Mouse (Mus musculus) forebrain, embryonic 12.5 days (tissue): ENCODE results near the gene Ccnd3. TPM values are rescaled to one million over a fixed set of nuclear protein-coding genes. Genes with fewer than 3 reads are reported as not detected.
"Not testable (repeated sequence)": the region's sequence is repeated elsewhere in the genome, so short reads cannot be mapped to it uniquely, and the experiment has no call there.

Experiments
- ATAC-seq: fragments of 200-750 bp; cut with Nextera tagmentation; 2 replicates; pipeline ENCODE4 v1.8.0; 2017; ENCODE audit warnings: moderate TSS enrichment; ENCODE audit not compliant: low FRiP score
- H3K27ac ChIP-seq: fragments of 300-500 bp; sonication (generic); 2 replicates; pipeline ENCODE4 v1.5.1; 2016; ENCODE audit warnings: mild to moderate bottlenecking
- H3K27me3 ChIP-seq: fragments of 300-500 bp; sonication (generic); 2 replicates; pipeline ENCODE4 v1.6.1; 2016; ENCODE audit warnings: mild to moderate bottlenecking
- H3K36me3 ChIP-seq: fragments of 300-500 bp; sonication (generic); replicated peaks from 2 replicates; pipeline ENCODE4 v1.6.1; 2016; ENCODE audit warnings: mild to moderate bottlenecking
- H3K4me1 ChIP-seq: fragments of 300-500 bp; sonication (generic); 2 replicates; pipeline ENCODE4 v1.6.1; 2016
- H3K4me2 ChIP-seq: fragments of 300-500 bp; sonication (generic); 2 replicates; pipeline ENCODE4 v1.6.1; 2016; ENCODE audit warnings: mild to moderate bottlenecking, moderate library complexity
- H3K4me3 ChIP-seq: fragments of 300-500 bp; sonication (generic); replicated peaks from 2 replicates; pipeline ENCODE4 v1.5.1; 2016; ENCODE audit warnings: mild to moderate bottlenecking
- H3K9ac ChIP-seq: fragments of 300-500 bp; sonication (generic); 2 replicates; pipeline ENCODE4 v1.6.1; 2016; ENCODE audit warnings: mild to moderate bottlenecking
- H3K9me3 ChIP-seq: fragments of 300-500 bp; sonication (generic); 2 replicates; pipeline ENCODE4 v1.6.1; 2016
- WGBS: fragments of 180-500 bp; shearing (Covaris S2); methylation state at CpG from one replicate; pipeline ENCODE4 v1.1.7; 2016; 5-methylcytosine and 5-hydroxymethylcytosine counted together
- polyA plus RNA-seq: library from polyadenylated mRNA; unstranded; fragments of >200 nt; fragmentation: Nextera tagmentation; extraction: Ambion mirVana; gene quantifications from 2 replicates; pipeline ENCODE4 v1.2.1, GENCODE M21; 2016

The Ccnd3 gene
- polyA plus RNA-seq, 1 experiment from 2014 or later = 137 TPM

GRCm38 (mm10) chr17:47594183-47594968 lies 89.5 kb downstream of the Ccnd3 start:
- no peaks in the 10 kb centered on the region for H3K27me3 ChIP-seq
- no peak for ATAC-seq
- peaks cover 49% of the 10 kb centered on the region for H3K4me1 ChIP-seq
- peak overlapping the region; percentile 77 for H3K4me3 ChIP-seq
- H3K36me3 ChIP-seq = peaks cover 13% of the 10 kb centered on the region
- peak overlapping the region; percentile 84 for H3K9ac ChIP-seq
- H3K27ac ChIP-seq = peak overlapping the region; percentile 96
- peak overlapping the region; percentile 93 for H3K4me2 ChIP-seq
- H3K9me3 ChIP-seq = no peaks in the 10 kb centered on the region
- WGBS = under 1% methylated on average over 41 of the region's 43 CpGs

- Histone ChIP-seq H3K4me3 (peak overlapping the region; percentile 77), H3K4me2 (peak overlapping the region; percentile 93), H3K27ac (peak overlapping the region; percentile 96), H3K36me3 (peaks cover 19% of the 10 kb centered on the region), H3K9me3 (no peaks in the 10 kb centered on the region), H3K9ac (peak overlapping the region; percentile 84), H3K27me3 (no peaks in the 10 kb centered on the region), H3K4me1 (peaks cover 49% of the 10 kb centered on the region)
- 0% methylated on average over 7 of the region's 9 CpGs for WGBS
- ATAC-seq = no peak
Observed at GRCm38 (mm10) chr17:47594969-47595247, 90.1 kb downstream of the Ccnd3 start.

- peak overlapping the region; percentile 84 for H3K9ac ChIP-seq
- H3K4me2 ChIP-seq = peak overlapping the region; percentile 93
- no peaks in the 10 kb centered on the region for H3K9me3 ChIP-seq
- no peaks in the 10 kb centered on the region for H3K27me3 ChIP-seq
- peak overlapping the region; percentile 77 for H3K4me3 ChIP-seq
- H3K4me1 ChIP-seq = peaks cover 49% of the 10 kb centered on the region
- WGBS = 0% methylated on average over 21 of the region's 21 CpGs
- peaks cover 24% of the 10 kb centered on the region for H3K36me3 ChIP-seq
- H3K27ac ChIP-seq = peak overlapping the region; percentile 96
- peak; percentile 44 for ATAC-seq
Observed at GRCm38 (mm10) chr17:47595248-47596161, 90.7 kb downstream of the Ccnd3 start.

- no peaks in the 10 kb centered on the region for H3K27me3 ChIP-seq
- H3K36me3 ChIP-seq = peaks cover 32% of the 10 kb centered on the region
- 19% methylated on average over 6 of the region's 6 CpGs for WGBS
- peaks cover 49% of the 10 kb centered on the region for H3K4me1 ChIP-seq
- no peaks in the 10 kb centered on the region for H3K9me3 ChIP-seq
- no peak for ATAC-seq
- H3K27ac ChIP-seq = peak overlapping the region; percentile 96
- peak overlapping the region; percentile 93 for H3K4me2 ChIP-seq
- H3K4me3 ChIP-seq = peak overlapping the region; percentile 77
- H3K9ac ChIP-seq = peak overlapping the region; percentile 84
Observed at GRCm38 (mm10) chr17:47596162-47596838, 91.4 kb downstream of the Ccnd3 start.

- peaks cover 49% of the 10 kb centered on the region for H3K4me1 ChIP-seq
- peak overlapping the region; percentile 93 for H3K4me2 ChIP-seq
- 59% methylated on average over 5 of the region's 5 CpGs for WGBS
- H3K27me3 ChIP-seq = no peaks in the 10 kb centered on the region
- peak overlapping the region; percentile 96 for H3K27ac ChIP-seq
- H3K9ac ChIP-seq = peak overlapping the region; percentile 84; the same call in 1 of the 2 replicates
- no peak for ATAC-seq
- H3K36me3 ChIP-seq = peaks cover 37% of the 10 kb centered on the region
- H3K4me3 ChIP-seq = peak overlapping the region; percentile 77
- H3K9me3 ChIP-seq = no peaks in the 10 kb centered on the region
Observed at GRCm38 (mm10) chr17:47596839-47597164, 92.0 kb downstream of the Ccnd3 start.

- H3K9me3 ChIP-seq = no peaks in the 10 kb centered on the region
- H3K9ac ChIP-seq = peak overlapping the region; percentile 84; the same call in 1 of the 2 replicates
- H3K36me3 ChIP-seq = peaks cover 41% of the 10 kb centered on the region
- no peaks in the 10 kb centered on the region for H3K27me3 ChIP-seq
- H3K4me3 ChIP-seq = peak overlapping the region; percentile 77; the same call in 1 of the 2 replicates
- H3K27ac ChIP-seq = peak overlapping the region; percentile 96
- peaks cover 49% of the 10 kb centered on the region for H3K4me1 ChIP-seq
- no peak for ATAC-seq
- 62% methylated on average over 13 of the region's 13 CpGs for WGBS
- H3K4me2 ChIP-seq = peak overlapping the region; percentile 93
Observed at GRCm38 (mm10) chr17:47597261-47597660, 92.4 kb downstream of the Ccnd3 start.

- 20% methylated on average over 10 of the region's 10 CpGs for WGBS
- no peak for ATAC-seq
- Histone ChIP-seq H3K9ac (peak overlapping the region; percentile 84; the same call in 1 of the 2 replicates), H3K36me3 (peaks cover 47% of the 10 kb centered on the region), H3K4me3 (no peak overlapping the region), H3K4me1 (peaks cover 46% of the 10 kb centered on the region), H3K27me3 (no peaks in the 10 kb centered on the region), H3K4me2 (peak overlapping the region; percentile 93; the same call in 1 of the 2 replicates), H3K27ac (0 out of 2 replicates have a peak overlapping the region, but pooled peaks have one; percentile 43), H3K9me3 (no peaks in the 10 kb centered on the region)
Observed at GRCm38 (mm10) chr17:47597838-47598579, 93.2 kb downstream of the Ccnd3 start.

GRCm38 (mm10) chr17:47598580-47599304 lies 93.9 kb downstream of the Ccnd3 start:
- peaks cover 45% of the 10 kb centered on the region for H3K4me1 ChIP-seq
- H3K9me3 ChIP-seq, H3K9ac ChIP-seq, ATAC-seq, H3K4me2 ChIP-seq, H3K27me3 ChIP-seq, H3K4me3 ChIP-seq: not testable (repeated sequence)
- 0 out of 2 replicates have a peak overlapping the region, but pooled peaks have one; percentile 43 for H3K27ac ChIP-seq
- H3K36me3 ChIP-seq = peaks cover 50% of the 10 kb centered on the region
- WGBS = 77% methylated on average over 10 of the region's 10 CpGs

- Histone ChIP-seq H3K9ac (no peak overlapping the region), H3K9me3 (no peaks in the 10 kb centered on the region), H3K4me1 (peaks cover 37% of the 10 kb centered on the region), H3K27ac (no peak overlapping the region), H3K4me2 (no peak overlapping the region), H3K36me3 (peaks cover 60% of the 10 kb centered on the region), H3K27me3 (no peaks in the 10 kb centered on the region), H3K4me3 (no peak overlapping the region)
- ATAC-seq = no peak
- 81% methylated on average over 11 of the region's 11 CpGs for WGBS
Observed at GRCm38 (mm10) chr17:47599511-47600297, 94.9 kb downstream of the Ccnd3 start.

GRCm38 (mm10) chr17:47600601-47601388 lies 95.9 kb downstream of the Ccnd3 start:
- H3K9me3 ChIP-seq = no peaks in the 10 kb centered on the region
- no peaks in the 10 kb centered on the region for H3K27me3 ChIP-seq
- peaks cover 71% of the 10 kb centered on the region for H3K36me3 ChIP-seq
- WGBS = 90% methylated on average over 13 of the region's 13 CpGs
- H3K4me1 ChIP-seq = peaks cover 26% of the 10 kb centered on the region
- H3K27ac ChIP-seq = no peak overlapping the region
- no peak overlapping the region for H3K4me2 ChIP-seq
- no peak overlapping the region for H3K4me3 ChIP-seq
- ATAC-seq = no peak
- no peak overlapping the region for H3K9ac ChIP-seq
